Mouse (Mus musculus): ENCODE measurements around the gene Bcl9l. TPM values are rescaled to one million over a fixed set of nuclear protein-coding genes. Genes with fewer than 3 reads are reported as not detected.

Gene Bcl9l
- polyA plus RNA-seq, 1 experiment from 2014 or later, result 4.8 TPM

GRCm38 (mm10) chr9:44526337-44527112, 43.9 kb downstream of the Bcl9l start:
- ATAC-seq, result no peak
- Histone ChIP-seq H3K9me3 (ENCODE audit: control insufficient read depth) (no peaks in the 10 kb centered on the region), H3K9ac (ENCODE audit: low read depth, low read length) (no peak overlapping the region), H3K36me3 (ENCODE audit: control insufficient read depth, insufficient read depth) (no peaks in the 10 kb centered on the region), H3K4me2 (replicated peaks; ENCODE audit: low read depth) (no peak overlapping the region), H3K27ac (ENCODE audit: low read depth, low read length) (no peak overlapping the region), H3K4me1 (replicated peaks; ENCODE audit: control insufficient read depth, insufficient read depth, low read length) (no peaks in the 10 kb centered on the region), H3K27me3 (replicated peaks; ENCODE audit: control insufficient read depth, insufficient read depth, low read length) (no peaks in the 10 kb centered on the region), H3K4me3 (ENCODE audit: low read depth, low read length) (no peak overlapping the region)
- TF ChIP-seq CTCF (IDR thresholded peaks at IDR 0.05; ENCODE audit: low read depth), result no peak
- WGBS, result 58% methylated on average over 9 of the region's 9 CpGs

- Histone ChIP-seq H3K4me1 (replicated peaks; ENCODE audit: control insufficient read depth, insufficient read depth, low read length) (no peaks in the 10 kb centered on the region), H3K4me2 (replicated peaks; ENCODE audit: low read depth) (no peak overlapping the region), H3K4me3 (ENCODE audit: low read depth, low read length) (no peak overlapping the region), H3K9ac (ENCODE audit: low read depth, low read length) (no peak overlapping the region), H3K27ac (ENCODE audit: low read depth, low read length) (no peak overlapping the region), H3K27me3 (replicated peaks; ENCODE audit: control insufficient read depth, insufficient read depth, low read length) (no peaks in the 10 kb centered on the region), H3K9me3 (ENCODE audit: control insufficient read depth) (no peaks in the 10 kb centered on the region), H3K36me3 (ENCODE audit: control insufficient read depth, insufficient read depth) (no peaks in the 10 kb centered on the region)
- TF ChIP-seq CTCF (IDR thresholded peaks at IDR 0.05; ENCODE audit: low read depth), result no peak
- no peak for ATAC-seq
- 53% methylated on average over 8 of the region's 8 CpGs for WGBS
Observed at GRCm38 (mm10) chr9:44528340-44528739, 45.7 kb downstream of the Bcl9l start.

DNA sequence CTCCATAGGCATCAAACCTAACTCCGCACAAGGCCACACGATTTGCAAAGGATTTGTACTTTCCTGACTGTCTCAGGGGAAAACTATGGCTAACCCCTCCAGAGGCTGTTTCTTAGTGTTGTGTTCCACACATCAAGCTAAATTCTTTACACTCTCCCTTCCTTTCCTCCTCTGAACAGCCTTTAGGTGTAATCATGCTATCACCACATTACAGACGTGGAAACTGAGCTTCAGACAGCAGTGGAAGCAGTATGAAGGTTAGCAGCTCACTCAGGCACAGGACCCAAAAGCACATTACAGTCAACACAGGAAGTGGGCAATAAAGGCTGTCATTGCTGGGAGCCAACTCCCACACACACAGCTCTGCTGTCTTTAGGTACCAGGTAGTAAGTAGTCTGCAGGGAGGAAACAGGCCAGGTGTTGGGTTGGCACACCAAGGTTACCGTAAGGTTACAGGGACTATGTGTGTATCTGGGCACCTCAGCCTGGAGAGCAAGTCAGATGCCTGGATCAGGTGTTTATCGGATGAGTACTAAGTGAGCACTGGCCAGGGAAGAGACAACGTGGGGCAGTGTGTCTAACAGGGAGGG, 50.5 kb downstream of the Bcl9l start:
- Histone ChIP-seq H3K27me3 (replicated peaks; ENCODE audit: control insufficient read depth, insufficient read depth, low read length) (no peaks in the 10 kb centered on the region), H3K9me3 (ENCODE audit: control insufficient read depth) (no peaks in the 10 kb centered on the region), H3K9ac (ENCODE audit: low read depth, low read length) (no peak overlapping the region), H3K27ac (ENCODE audit: low read depth, low read length) (no peak overlapping the region), H3K4me3 (ENCODE audit: low read depth, low read length) (no peak overlapping the region), H3K4me1 (replicated peaks; ENCODE audit: control insufficient read depth, insufficient read depth, low read length) (no peaks in the 10 kb centered on the region), H3K36me3 (ENCODE audit: control insufficient read depth, insufficient read depth) (no peaks in the 10 kb centered on the region), H3K4me2 (replicated peaks; ENCODE audit: low read depth) (no peak overlapping the region)
- no peak for TF ChIP-seq CTCF (IDR thresholded peaks at IDR 0.05; ENCODE audit: low read depth)
- WGBS, result 78% methylated on average over 6 of the region's 6 CpGs
- ATAC-seq, result no peak

DNA sequence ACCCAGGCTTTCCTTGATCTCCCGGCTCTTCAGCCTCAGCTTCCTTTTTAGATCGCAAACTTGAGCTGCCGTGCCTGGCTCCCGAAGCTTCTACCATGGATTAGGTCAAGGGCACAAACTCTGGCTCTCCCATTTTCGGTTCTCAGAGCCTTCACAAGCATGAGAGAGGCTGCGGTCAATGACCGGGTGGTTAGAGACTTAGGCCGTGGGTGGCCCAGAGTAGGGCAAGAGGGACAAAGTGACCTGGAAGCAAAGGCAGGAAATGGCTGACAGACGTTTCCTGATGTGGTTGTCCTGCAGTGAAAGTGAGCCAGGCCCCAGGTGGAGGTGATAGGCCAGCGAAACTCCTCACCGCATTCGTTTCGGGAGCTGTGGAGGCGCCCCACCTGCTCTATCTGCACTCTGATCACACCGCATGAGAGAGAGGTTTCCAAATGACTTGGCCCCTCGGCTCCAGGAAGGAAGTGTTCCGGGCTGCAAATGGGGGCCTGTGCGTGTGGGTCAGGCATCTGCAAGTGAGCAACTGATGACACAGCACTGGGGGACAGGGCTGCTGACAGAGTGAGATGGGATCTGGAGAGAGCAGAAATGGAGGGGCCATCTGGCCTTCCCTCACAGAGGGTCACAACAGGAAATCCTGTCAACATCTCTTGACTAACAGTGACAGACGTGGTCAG, 55.1 kb downstream of the Bcl9l start:
- no peak for ATAC-seq
- Histone ChIP-seq H3K36me3 (ENCODE audit: control insufficient read depth, insufficient read depth) (no peaks in the 10 kb centered on the region), H3K27ac (ENCODE audit: low read depth, low read length) (no peak overlapping the region), H3K9me3 (ENCODE audit: control insufficient read depth) (no peaks in the 10 kb centered on the region), H3K27me3 (replicated peaks; ENCODE audit: control insufficient read depth, insufficient read depth, low read length) (no peaks in the 10 kb centered on the region), H3K9ac (ENCODE audit: low read depth, low read length) (no peak overlapping the region), H3K4me2 (replicated peaks; ENCODE audit: low read depth) (no peak overlapping the region), H3K4me3 (ENCODE audit: low read depth, low read length) (no peak overlapping the region), H3K4me1 (replicated peaks; ENCODE audit: control insufficient read depth, insufficient read depth, low read length) (no peaks in the 10 kb centered on the region; the same call in 1 of the 2 replicates)
- no peak for TF ChIP-seq CTCF (IDR thresholded peaks at IDR 0.05; ENCODE audit: low read depth)
- WGBS, result 56% methylated on average over 19 of the region's 19 CpGs

GRCm38 (mm10) chr9:44539816-44540421, 57.3 kb downstream of the Bcl9l start:
- Histone ChIP-seq H3K27me3 (replicated peaks; ENCODE audit: control insufficient read depth, insufficient read depth, low read length) (no peaks in the 10 kb centered on the region), H3K4me2 (replicated peaks; ENCODE audit: low read depth) (no peak overlapping the region), H3K36me3 (ENCODE audit: control insufficient read depth, insufficient read depth) (no peaks in the 10 kb centered on the region), H3K9ac (ENCODE audit: low read depth, low read length) (no peak overlapping the region), H3K4me3 (ENCODE audit: low read depth, low read length) (no peak overlapping the region), H3K9me3 (ENCODE audit: control insufficient read depth) (no peaks in the 10 kb centered on the region), H3K4me1 (replicated peaks; ENCODE audit: control insufficient read depth, insufficient read depth, low read length) (no peaks in the 10 kb centered on the region; the same call in 1 of the 2 replicates), H3K27ac (ENCODE audit: low read depth, low read length) (no peak overlapping the region)
- TF ChIP-seq CTCF (IDR thresholded peaks at IDR 0.05; ENCODE audit: low read depth), result no peak
- no peak for ATAC-seq
- WGBS, result 69% methylated on average over 2 of the region's 2 CpGs

- TF ChIP-seq CTCF (IDR thresholded peaks at IDR 0.05; ENCODE audit: low read depth), result no peak
- H3K9ac ChIP-seq (ENCODE audit: low read depth, low read length), result no peak overlapping the region
- no peaks in the 10 kb centered on the region for H3K36me3 ChIP-seq (ENCODE audit: control insufficient read depth, insufficient read depth)
- H3K4me1 ChIP-seq (replicated peaks; ENCODE audit: control insufficient read depth, insufficient read depth, low read length), result no peaks in the 10 kb centered on the region; the same call in 1 of the 2 replicates
- no peaks in the 10 kb centered on the region for H3K9me3 ChIP-seq (ENCODE audit: control insufficient read depth)
- 87% methylated on average over 3 of the region's 3 CpGs for WGBS
- no peak for ATAC-seq
- H3K27me3 ChIP-seq (replicated peaks; ENCODE audit: control insufficient read depth, insufficient read depth, low read length), result no peaks in the 10 kb centered on the region
- no peak overlapping the region for H3K4me3 ChIP-seq (ENCODE audit: low read depth, low read length)
- no peak overlapping the region for H3K27ac ChIP-seq (ENCODE audit: low read depth, low read length)
- H3K4me2 ChIP-seq (replicated peaks; ENCODE audit: low read depth), result no peak overlapping the region
Observed at GRCm38 (mm10) chr9:44540676-44541075, 58.1 kb downstream of the Bcl9l start.
